In genomic region chr11:87973559-87974305, GRCm38 (mm10) we compare ENCODE assay signal across 12 mouse cellular contexts. TPM values are rescaled to one million over a fixed set of nuclear protein-coding genes. Genes with fewer than 3 reads are reported as not detected.
DNase-seq lines count a peak whose midpoint lies in the region; ATAC-seq and TF ChIP-seq lines count a peak whose summit lies in the region.
"Had no signal": no experiment of that assay in that cellular context is flagged by ENCODE, and none has a peak within 500 bp of the region (broad histone marks: within the 10 kb centered on the region; RNA-seq: fewer than 3 reads in every experiment).

No protein-coding gene starts in this region.

- H3K9me3 ChIP-seq in forebrain, embryonic 14.5 days (replicated peaks; ENCODE audit: control insufficient read depth, low read length), result no peaks in the 10 kb centered on the region
- no peaks in the 10 kb centered on the region for H3K9me3 ChIP-seq in forebrain, embryonic 15.5 days
- no peaks in the 10 kb centered on the region for H3K9me3 ChIP-seq in liver, embryonic 14.5 days (ENCODE audit: control insufficient read depth, low read length)
- no peaks in the 10 kb centered on the region for H3K9me3 ChIP-seq in liver, embryonic 11.5 days (ENCODE audit: control insufficient read depth, low read length)
- H3K9me3 ChIP-seq: embryonic facial prominence, embryonic 12.5 days; heart, embryonic 12.5 days; liver, embryonic 15.5 days had no signal

- in situ Hi-C loops in Patski (cut with MboI; ENCODE audit: low pct_unique_long_range_greater_than_20kb), result loop anchor here (25.0 kb wide), 1 partner anchor 439 kb away; no protein-coding TSS in a partner anchor

- no peaks in the 10 kb centered on the region; the same call in 1 of the 2 replicates for H3K27me3 ChIP-seq in forebrain, embryonic 14.5 days (replicated peaks; ENCODE audit: control insufficient read depth, insufficient read depth, low read length)
- no peaks in the 10 kb centered on the region for H3K27me3 ChIP-seq in forebrain, embryonic 15.5 days
- no peaks in the 10 kb centered on the region; the same call in none of the 2 replicates for H3K27me3 ChIP-seq in liver, embryonic 14.5 days (ENCODE audit: control insufficient read depth, insufficient read depth, low read length)
- no peaks in the 10 kb centered on the region for H3K27me3 ChIP-seq in liver, embryonic 11.5 days (replicated peaks; ENCODE audit: control insufficient read depth, insufficient read depth, low read length)
- H3K27me3 ChIP-seq in Patski, result no peaks in the 10 kb centered on the region
- H3K27me3 ChIP-seq: embryonic facial prominence, embryonic 12.5 days had no signal

- H3K4me2 ChIP-seq in forebrain, embryonic 14.5 days (ENCODE audit: low read length), result no peak overlapping the region
- no peak overlapping the region for H3K4me2 ChIP-seq in forebrain, embryonic 15.5 days (replicated peaks)
- no peak overlapping the region for H3K4me2 ChIP-seq in liver, embryonic 14.5 days (ENCODE audit: low read depth)
- no peak overlapping the region for H3K4me2 ChIP-seq in liver, embryonic 11.5 days
- H3K4me2 ChIP-seq: embryonic facial prominence, embryonic 12.5 days; heart, embryonic 12.5 days; liver, embryonic 15.5 days had no signal

- no peak for TF ChIP-seq EP300 in liver, embryonic 14.5 days (IDR thresholded peaks at IDR 0.05; ENCODE audit: low read depth)

- no peak overlapping the region for H3K9ac ChIP-seq in forebrain, embryonic 14.5 days (ENCODE audit: low read length)
- no peak overlapping the region for H3K9ac ChIP-seq in forebrain, embryonic 15.5 days (replicated peaks)
- no peak overlapping the region for H3K9ac ChIP-seq in liver, embryonic 14.5 days (replicated peaks)
- H3K9ac ChIP-seq in liver, embryonic 11.5 days (ENCODE audit: low read depth, low read length), result no peak overlapping the region
- H3K9ac ChIP-seq: embryonic facial prominence, embryonic 12.5 days; heart, embryonic 12.5 days; liver, embryonic 15.5 days had no signal

- DNase-seq in forebrain, embryonic 14.5 days (ENCODE audit: low spot score), result peak; percentile 37
- DNase-seq in liver, embryonic 14.5 days (ENCODE audit: low read depth in 3 of 3, low spot score in 3 of 3), result no peak
- no peak for DNase-seq in liver, embryonic 11.5 days (ENCODE audit: low spot score)
- peak; percentile 78 for DNase-seq in 416B (ENCODE audit: low read depth)
- DNase-seq in Patski (ENCODE audit: low read depth, low spot score), result no peak
- DNase-seq in yolk sac, embryonic 10.5 days (ENCODE audit: low spot score), result no peak
- DNase-seq in urinary bladder, postnatal 14 days (ENCODE audit: low spot score), result no peak

- peak; percentile 11; the same call in 1 of the 2 replicates for TF ChIP-seq CTCF in liver, embryonic 14.5 days (IDR thresholded peaks at IDR 0.05; ENCODE audit: low read depth)
- TF ChIP-seq CTCF in Patski (IDR thresholded peaks at IDR 0.05), result peak; percentile 10

- ATAC-seq in forebrain, embryonic 14.5 days, result no peak
- no peak for ATAC-seq in forebrain, embryonic 15.5 days (replicated peaks)
- no peak for ATAC-seq in liver, embryonic 14.5 days (ENCODE audit: insufficient read depth)
- no peak for ATAC-seq in liver, embryonic 11.5 days (replicated peaks; ENCODE audit: low FRiP score)
- ATAC-seq in Patski, result no peak

- POLR2A ChIA-PET in Patski (lab: Charles Lee), result no interaction called here

- no peak overlapping the region for H3K27ac ChIP-seq in forebrain, embryonic 14.5 days (ENCODE audit: low read depth, low read length)
- no peak overlapping the region for H3K27ac ChIP-seq in forebrain, embryonic 15.5 days (replicated peaks)
- no peak overlapping the region for H3K27ac ChIP-seq in liver, embryonic 14.5 days
- H3K27ac ChIP-seq in liver, embryonic 11.5 days (ENCODE audit: low read depth, low read length), result no peak overlapping the region
- H3K27ac ChIP-seq: embryonic facial prominence, embryonic 12.5 days; liver, embryonic 15.5 days had no signal

- WGBS in forebrain, embryonic 14.5 days, result 54% methylated on average over 10 of the region's 10 CpGs
- WGBS in forebrain, embryonic 15.5 days, result 57% methylated on average over 10 of the region's 10 CpGs
- 37% methylated on average over 10 of the region's 10 CpGs for WGBS in liver, embryonic 14.5 days (ENCODE audit: insufficient replicate concordance)
- WGBS in liver, embryonic 11.5 days, result 40% methylated on average over 10 of the region's 10 CpGs

- H3K4me1 ChIP-seq in forebrain, embryonic 14.5 days (ENCODE audit: control insufficient read depth, insufficient read depth, low read length), result no peaks in the 10 kb centered on the region
- peaks cover 5% of the 10 kb centered on the region for H3K4me1 ChIP-seq in forebrain, embryonic 15.5 days
- H3K4me1 ChIP-seq in liver, embryonic 14.5 days (replicated peaks; ENCODE audit: control insufficient read depth in 2 of 2, insufficient read depth in 2 of 2, low read length in 1 of 2), result no peaks in the 10 kb centered on the region
- peaks cover 7% of the 10 kb centered on the region; the same call in 1 of the 2 replicates for H3K4me1 ChIP-seq in liver, embryonic 11.5 days (replicated peaks; ENCODE audit: control insufficient read depth, insufficient read depth, low read length)
- H3K4me1 ChIP-seq: embryonic facial prominence, embryonic 12.5 days had no signal

- no peak overlapping the region for H3K4me3 ChIP-seq in forebrain, embryonic 14.5 days (ENCODE audit: low read depth, low read length)
- H3K4me3 ChIP-seq in forebrain, embryonic 15.5 days, result no peak overlapping the region
- no peak overlapping the region for H3K4me3 ChIP-seq in liver, embryonic 14.5 days (ENCODE audit: insufficient read depth in 1 of 2, low read depth in 2 of 2, low read length in 2 of 2)
- no peak overlapping the region for H3K4me3 ChIP-seq in liver, embryonic 11.5 days (ENCODE audit: low read depth, low read length)
- H3K4me3 ChIP-seq: embryonic facial prominence, embryonic 12.5 days; heart, embryonic 12.5 days; liver, embryonic 15.5 days had no signal

- CTCF ChIA-PET in Patski (lab: Charles Lee), result interaction anchor here (1.1 to 3.0 kb wide), 15 partner anchors 11 to 278 kb away, joined by 3 to 24 read pairs (median 6); partner anchors contain the start of gene Mrps23

- peaks cover 19% of the 10 kb centered on the region for H3K36me3 ChIP-seq in forebrain, embryonic 14.5 days (ENCODE audit: control insufficient read depth, insufficient read depth, low read length)
- H3K36me3 ChIP-seq in forebrain, embryonic 15.5 days, result peaks cover 13% of the 10 kb centered on the region
- no peaks in the 10 kb centered on the region for H3K36me3 ChIP-seq in liver, embryonic 14.5 days (replicated peaks; ENCODE audit: control insufficient read depth, insufficient read depth, low read depth)
- H3K36me3 ChIP-seq in liver, embryonic 11.5 days (ENCODE audit: control insufficient read depth, insufficient read depth, low read length), result 0 out of 2 replicates have a peak, but pooled peaks cover 3% of the 10 kb centered on the region

RNA-seq across cellular contexts. Expression of gene Dynll2, which starts 13.6 kb away (rescaled TPM):
- 21.8 and 22.5 TPM in 2 replicates for polyA plus RNA-seq in forebrain, embryonic 14.5 days (2014; fragmentation: Nextera tagmentation; extraction: Ambion mirVana)
- polyA plus RNA-seq in forebrain, embryonic 15.5 days (2015; fragmentation: Nextera tagmentation; extraction: Ambion mirVana), result 38.5 and 39.3 TPM in 2 replicates
- 18.0 and 21.5 TPM in 2 replicates for polyA plus RNA-seq in liver, embryonic 14.5 days (2012; rRNA removed)
- polyA plus RNA-seq in liver, embryonic 14.5 days (2014; fragmentation: Nextera tagmentation; extraction: Ambion mirVana), result 5.7 TPM in 2 replicates
- 17.7 and 19.4 TPM in 2 replicates for polyA plus RNA-seq in liver, embryonic 11.5 days (2014; fragmentation: Nextera tagmentation; extraction: Ambion mirVana)
- polyA plus RNA-seq in Patski (2021), result 150 TPM

RNA-seq across cellular contexts. Expression of gene Olfr464, which starts 53.0 kb away (rescaled TPM):
- polyA plus RNA-seq in forebrain, embryonic 14.5 days (2014; fragmentation: Nextera tagmentation; extraction: Ambion mirVana), result not detected in 2 replicates
- not detected in 2 replicates for polyA plus RNA-seq in forebrain, embryonic 15.5 days (2015; fragmentation: Nextera tagmentation; extraction: Ambion mirVana)
- polyA plus RNA-seq in liver, embryonic 14.5 days (2012; rRNA removed), result not detected in 2 replicates
- polyA plus RNA-seq in liver, embryonic 14.5 days (2014; fragmentation: Nextera tagmentation; extraction: Ambion mirVana), result not detected in 2 replicates
- not detected in 2 replicates for polyA plus RNA-seq in liver, embryonic 11.5 days (2014; fragmentation: Nextera tagmentation; extraction: Ambion mirVana)
- polyA plus RNA-seq in Patski (2021), result not detected
- polyA plus RNA-seq: heart, embryonic 12.5 days; liver, embryonic 15.5 days; spleen, adult 2 months had no signal

Comparison
In these comparisons a context has a peak if more than half of its experiments do, and no peak if none do; other contexts are left out.
1. DNase-seq: peak in forebrain, embryonic 14.5 days (single experiment) and 416B (single experiment); none in liver, embryonic 14.5 days (0 of 3), liver, embryonic 11.5 days (single experiment), Patski (single experiment), yolk sac, embryonic 10.5 days (single experiment) and urinary bladder, postnatal 14 days (single experiment).